Comparison of ENCODE assay signal across 33 mouse cellular contexts in genomic region chr15:102505073-102505769, GRCm38 (mm10). TPM values are rescaled to one million over a fixed set of nuclear protein-coding genes. Genes with fewer than 3 reads are reported as not detected.
A peak's percentile ranks its signal among the peaks of the same experiment; 100 is the strongest.
DNase-seq lines count a peak whose midpoint lies in the region; ATAC-seq and TF ChIP-seq lines count a peak whose summit lies in the region.
"Had no signal": no experiment of that assay in that cellular context is flagged by ENCODE, and none has a peak within 500 bp of the region (broad histone marks: within the 10 kb centered on the region; RNA-seq: fewer than 3 reads in every experiment).

No protein-coding gene starts in this region.

- no peak for ATAC-seq in forebrain, embryonic 12.5 days (ENCODE audit: low FRiP score)
- ATAC-seq in forebrain, embryonic 16.5 days, result no peak
- ATAC-seq in intestine, postnatal 0 days, result no peak
- ATAC-seq in intestine, embryonic 15.5 days, result no peak
- ATAC-seq in monocyte, adult 5-6 weeks (replicated peaks; ENCODE audit: insufficient number of reproducible peaks, low FRiP score, low TSS enrichment, poor library complexity, severe bottlenecking), result no peak
- ATAC-seq: forebrain, embryonic 15.5 days; liver, postnatal 0 days; midbrain, embryonic 13.5 days had no signal

- no peak overlapping the region for H3K9ac ChIP-seq in forebrain, embryonic 12.5 days
- H3K9ac ChIP-seq in forebrain, embryonic 16.5 days (replicated peaks; ENCODE audit: low read depth, low read length), result no peak overlapping the region
- no peak overlapping the region for H3K9ac ChIP-seq in intestine, postnatal 0 days (ENCODE audit: low read depth, low read length)
- no peak overlapping the region for H3K9ac ChIP-seq in intestine, embryonic 15.5 days
- H3K9ac ChIP-seq in CH12.LX (ENCODE audit: insufficient read depth, low read depth), result no peak overlapping the region
- H3K9ac ChIP-seq: embryonic facial prominence, embryonic 15.5 days; forebrain, embryonic 15.5 days; limb, embryonic 12.5 days; liver, postnatal 0 days; midbrain, embryonic 13.5 days; neural tube, embryonic 13.5 days; stomach, embryonic 15.5 days had no signal

- peak; percentile 33; the same call in 1 of the 2 replicates for TF ChIP-seq POLR2A in CH12.LX (IDR thresholded peaks at IDR 0.05; ENCODE audit: low read depth, low read length)
- TF ChIP-seq POLR2A in cortical plate, adult 2 months (IDR thresholded peaks at IDR 0.05; ENCODE audit: extremely low read depth, insufficient read depth, low read length), result 0 out of 2 replicates have a peak, but pooled peaks have one; percentile 8

- H3K27ac ChIP-seq in forebrain, embryonic 12.5 days, result 0 out of 2 replicates have a peak overlapping the region, but pooled peaks have one; percentile 13
- H3K27ac ChIP-seq in forebrain, embryonic 16.5 days (ENCODE audit: low read length), result no peak overlapping the region
- no peak overlapping the region for H3K27ac ChIP-seq in intestine, postnatal 0 days (ENCODE audit: low read depth, low read length)
- no peak overlapping the region for H3K27ac ChIP-seq in intestine, embryonic 15.5 days
- H3K27ac ChIP-seq in CH12.LX (ENCODE audit: insufficient read depth, low read depth), result no peak overlapping the region
- no peak overlapping the region for H3K27ac ChIP-seq in cortical plate, adult 2 months (ENCODE audit: insufficient read depth, low read length)
- H3K27ac ChIP-seq: embryonic facial prominence, embryonic 15.5 days; forebrain, embryonic 15.5 days; hindbrain, embryonic 10.5 days; midbrain, embryonic 13.5 days; neural tube, embryonic 13.5 days; stomach, embryonic 15.5 days had no signal

- H3K27me3 ChIP-seq in forebrain, embryonic 12.5 days, result no peaks in the 10 kb centered on the region
- no peaks in the 10 kb centered on the region for H3K27me3 ChIP-seq in forebrain, embryonic 16.5 days (replicated peaks; ENCODE audit: control insufficient read depth, insufficient read depth, low read length)
- no peaks in the 10 kb centered on the region for H3K27me3 ChIP-seq in intestine, postnatal 0 days (replicated peaks; ENCODE audit: control insufficient read depth, insufficient read depth, low read length)
- no peaks in the 10 kb centered on the region for H3K27me3 ChIP-seq in intestine, embryonic 15.5 days (replicated peaks)
- no peaks in the 10 kb centered on the region for H3K27me3 ChIP-seq in CH12.LX (replicated peaks)
- H3K27me3 ChIP-seq: embryonic facial prominence, embryonic 15.5 days; forebrain, embryonic 15.5 days; limb, embryonic 12.5 days; midbrain, embryonic 13.5 days; neural tube, embryonic 13.5 days; stomach, embryonic 15.5 days had no signal

- no peak overlapping the region for H3K4me3 ChIP-seq in forebrain, embryonic 12.5 days (replicated peaks)
- H3K4me3 ChIP-seq in forebrain, embryonic 16.5 days (replicated peaks; ENCODE audit: low read length), result no peak overlapping the region
- no peak overlapping the region for H3K4me3 ChIP-seq in intestine, postnatal 0 days (ENCODE audit: low read depth, low read length)
- H3K4me3 ChIP-seq in intestine, embryonic 15.5 days (replicated peaks), result no peak overlapping the region
- H3K4me3 ChIP-seq in CH12.LX (replicated peaks in 1 of 3; ENCODE audit: low read depth in 2 of 3, low read length in 2 of 3, poor library complexity in 1 of 3), result no peak overlapping the region
- no peak overlapping the region for H3K4me3 ChIP-seq in cortical plate, adult 2 months (ENCODE audit: insufficient read depth, low read length)
- H3K4me3 ChIP-seq: embryonic facial prominence, embryonic 15.5 days; forebrain, embryonic 15.5 days; hindbrain, embryonic 10.5 days; limb, embryonic 12.5 days; midbrain, embryonic 13.5 days; neural tube, embryonic 13.5 days; stomach, embryonic 15.5 days had no signal

- no peak for TF ChIP-seq RAD21 in CH12.LX (IDR thresholded peaks at IDR 0.05; ENCODE audit: low read depth, low read length)

- H3K4me1 ChIP-seq in forebrain, embryonic 12.5 days, result peaks cover 15% of the 10 kb centered on the region
- peaks cover 19% of the 10 kb centered on the region for H3K4me1 ChIP-seq in forebrain, embryonic 16.5 days (replicated peaks; ENCODE audit: control insufficient read depth, insufficient read depth, low read length)
- H3K4me1 ChIP-seq in intestine, postnatal 0 days (replicated peaks; ENCODE audit: control insufficient read depth, insufficient read depth, low read length), result no peaks in the 10 kb centered on the region
- peaks cover 24% of the 10 kb centered on the region for H3K4me1 ChIP-seq in intestine, embryonic 15.5 days (replicated peaks)
- peaks cover 2 to 11% of the 10 kb centered on the region in 2 experiments; a peak in 3 of 4 replicates for H3K4me1 ChIP-seq in CH12.LX (ENCODE audit: control insufficient read depth in 1 of 2, insufficient read depth in 2 of 2)
- peaks cover 6% of the 10 kb centered on the region; the same call in 1 of the 2 replicates for H3K4me1 ChIP-seq in cortical plate, adult 2 months (ENCODE audit: control insufficient read depth, insufficient read depth, low read length)
- H3K4me1 ChIP-seq: stomach, embryonic 15.5 days had no signal

- no peak for TF ChIP-seq EP300 in CH12.LX (IDR thresholded peaks at IDR 0.05; ENCODE audit: low read length)

- H3K4me2 ChIP-seq in forebrain, embryonic 12.5 days, result no peak overlapping the region; the same call in 1 of the 2 replicates
- no peak overlapping the region for H3K4me2 ChIP-seq in forebrain, embryonic 16.5 days (ENCODE audit: low read length)
- H3K4me2 ChIP-seq in intestine, postnatal 0 days (replicated peaks; ENCODE audit: low read depth), result no peak overlapping the region
- H3K4me2 ChIP-seq in intestine, embryonic 15.5 days (replicated peaks), result no peak overlapping the region
- H3K4me2 ChIP-seq in CH12.LX (ENCODE audit: insufficient read depth, low read depth, poor library complexity, severe bottlenecking), result no peak overlapping the region
- H3K4me2 ChIP-seq: embryonic facial prominence, embryonic 15.5 days; forebrain, embryonic 15.5 days; limb, embryonic 12.5 days; liver, embryonic 11.5 days; midbrain, embryonic 13.5 days; neural tube, embryonic 13.5 days; stomach, embryonic 15.5 days had no signal

- H3K79me2 ChIP-seq in CH12.LX (replicated peaks; ENCODE audit: control insufficient read depth, extremely low read depth, insufficient read depth, poor library complexity, severe bottlenecking), result no peaks in the 10 kb centered on the region

- dilution Hi-C loops in CH12.LX (cut with MboI; ENCODE audit: extremely low pct_ligation_motif_present, extremely low pct_unique_long_range_greater_than_20kb, low sequenced_read_pairs), result no loop called here

- no peaks in the 10 kb centered on the region for H3K9me3 ChIP-seq in forebrain, embryonic 12.5 days
- H3K9me3 ChIP-seq in forebrain, embryonic 16.5 days (ENCODE audit: control insufficient read depth, low read length), result no peaks in the 10 kb centered on the region
- H3K9me3 ChIP-seq in intestine, postnatal 0 days (ENCODE audit: control insufficient read depth), result no peaks in the 10 kb centered on the region
- H3K9me3 ChIP-seq in intestine, embryonic 15.5 days, result no peaks in the 10 kb centered on the region
- no peaks in the 10 kb centered on the region for H3K9me3 ChIP-seq in CH12.LX (replicated peaks; ENCODE audit: low read length)
- H3K9me3 ChIP-seq: embryonic facial prominence, embryonic 15.5 days; forebrain, embryonic 15.5 days; hindbrain, embryonic 10.5 days; limb, embryonic 12.5 days; midbrain, embryonic 13.5 days; neural tube, embryonic 13.5 days; stomach, embryonic 15.5 days had no signal

- DNase-seq in CH12.LX (ENCODE audit: extremely low read depth), result no peak
- DNase-seq in embryo, embryonic 10.5 days (ENCODE audit: low spot score), result no peak
- DNase-seq: adrenal gland, postnatal 10 days; B cell, adult 2 months; cerebellum, postnatal 10 days; embryo, embryonic 11 days; gastrocnemius, postnatal 25 days; kidney, adult 18-20 months; liver, postnatal 0 days; lung, postnatal 10 days; retina, postnatal 1 day; right cerebral cortex, postnatal 4 days; thymus, adult 2 months had no signal

- peaks cover 68% of the 10 kb centered on the region for H3K36me3 ChIP-seq in forebrain, embryonic 12.5 days (replicated peaks)
- H3K36me3 ChIP-seq in forebrain, embryonic 16.5 days (ENCODE audit: control insufficient read depth, insufficient read depth), result peaks cover 43% of the 10 kb centered on the region
- H3K36me3 ChIP-seq in intestine, postnatal 0 days (ENCODE audit: control insufficient read depth, insufficient read depth), result peaks cover 33% of the 10 kb centered on the region
- peaks cover 29% of the 10 kb centered on the region for H3K36me3 ChIP-seq in intestine, embryonic 15.5 days
- H3K36me3 ChIP-seq in CH12.LX (replicated peaks in 1 of 2; ENCODE audit: control insufficient read depth in 1 of 2, insufficient read depth in 1 of 2, low read length in 1 of 2), result peaks cover 48 to 66% of the 10 kb centered on the region in 2 experiments

- in situ Hi-C loops in CH12.LX (cut with MboI; ENCODE audit: low pct_ligation_motif_present, low pct_unique_long_range_greater_than_20kb, low sequenced_read_pairs), result no loop called here

- TF ChIP-seq CTCF in intestine, postnatal 0 days (IDR thresholded peaks at IDR 0.05; ENCODE audit: low read depth), result 0 out of 2 replicates have a peak, but pooled peaks have one; percentile 10
- TF ChIP-seq CTCF in CH12.LX (conservative IDR thresholded peaks at IDR 0.05 in 1 of 2, IDR thresholded peaks at IDR 0.05 in 1 of 2; ENCODE audit: low read depth in 2 of 2, low read length in 2 of 2), result no peak
- no peak for TF ChIP-seq CTCF in cortical plate, adult 2 months (IDR thresholded peaks at IDR 0.05; ENCODE audit: extremely low read depth, insufficient read depth, low read length)

- 86% methylated on average over 12 of the region's 12 CpGs for WGBS in forebrain, embryonic 12.5 days
- WGBS in forebrain, embryonic 16.5 days, result 78% methylated on average over 12 of the region's 12 CpGs
- WGBS in intestine, postnatal 0 days, result 72% methylated on average over 12 of the region's 12 CpGs
- 68% methylated on average over 12 of the region's 12 CpGs for WGBS in intestine, embryonic 15.5 days

RNA-seq across cellular contexts. Expression of gene Gm10337, which starts 1.7 kb away (rescaled TPM):
- polyA plus RNA-seq in forebrain, embryonic 12.5 days (2016; fragmentation: Nextera tagmentation; extraction: Ambion mirVana), result 3.9 and 7.9 TPM in 2 replicates
- 17.3 and 22.2 TPM in 2 replicates for polyA plus RNA-seq in forebrain, embryonic 16.5 days (2015; fragmentation: Nextera tagmentation; extraction: Ambion mirVana)
- 3.5 TPM in 1 of 2 replicates, not detected in the other for polyA plus RNA-seq in intestine, postnatal 0 days (2015; fragmentation: Nextera tagmentation; extraction: Ambion mirVana)
- 5.4 TPM in 1 of 2 replicates, not detected in the other for polyA plus RNA-seq in intestine, embryonic 15.5 days (2015; fragmentation: Nextera tagmentation; extraction: Ambion mirVana)
- total RNA-seq in CH12.LX (2012; rRNA removed) (not detected in 2 replicates), CH12.LX (2014; rRNA removed) (not detected in 2 replicates)
- not detected in 2 replicates for polyA plus RNA-seq in CH12.LX (2012; ENCODE audit: insufficient read length, low read depth)
- polyA plus RNA-seq in cortical plate, adult 2 months (2012; rRNA removed), result not detected in 2 replicates
- total RNA-seq in monocyte, adult 5-6 weeks (2017), result not detected in 3 replicates
- total RNA-seq: heart, adult 8-10 months; layer of hippocampus, postnatal 25 days; left cerebral cortex, postnatal 10 days; megakaryocyte progenitor cell, adult 5-6 weeks had no signal
- polyA plus RNA-seq: heart, postnatal 0 days; limb, embryonic 12.5 days; liver, embryonic 11.5 days; liver, postnatal 0 days; thymus, adult 2 months; urinary bladder, adult 2 months had no signal

RNA-seq across cellular contexts. Expression of gene Map3k12, which starts 11.6 kb away (rescaled TPM):
- polyA plus RNA-seq in forebrain, embryonic 12.5 days (2016; fragmentation: Nextera tagmentation; extraction: Ambion mirVana), result 39.4 and 40.1 TPM in 2 replicates
- 58.7 and 69.5 TPM in 2 replicates for polyA plus RNA-seq in forebrain, embryonic 16.5 days (2015; fragmentation: Nextera tagmentation; extraction: Ambion mirVana)
- 3.1 and 3.5 TPM in 2 replicates for polyA plus RNA-seq in intestine, postnatal 0 days (2015; fragmentation: Nextera tagmentation; extraction: Ambion mirVana)
- polyA plus RNA-seq in intestine, embryonic 15.5 days (2015; fragmentation: Nextera tagmentation; extraction: Ambion mirVana), result 10.8 and 11.0 TPM in 2 replicates
- total RNA-seq in CH12.LX (2012; rRNA removed) (2.8 and 3.0 TPM in 2 replicates), CH12.LX (2014; rRNA removed) (1.4 and 1.5 TPM in 2 replicates)
- polyA plus RNA-seq in CH12.LX (2012; ENCODE audit: insufficient read length, low read depth), result 2.3 and 3.0 TPM in 2 replicates
- 98.9 and 105 TPM in 2 replicates for polyA plus RNA-seq in cortical plate, adult 2 months (2012; rRNA removed)
- total RNA-seq in monocyte, adult 5-6 weeks (2017), result 0.32 to 1.2 TPM (median 0.97 TPM) in 3 replicates

RNA-seq across cellular contexts. Expression of gene Tarbp2, which starts 12.8 kb away (rescaled TPM):
- 91.9 and 93.5 TPM in 2 replicates for polyA plus RNA-seq in forebrain, embryonic 12.5 days (2016; fragmentation: Nextera tagmentation; extraction: Ambion mirVana)
- polyA plus RNA-seq in forebrain, embryonic 16.5 days (2015; fragmentation: Nextera tagmentation; extraction: Ambion mirVana), result 97.2 and 114 TPM in 2 replicates
- polyA plus RNA-seq in intestine, postnatal 0 days (2015; fragmentation: Nextera tagmentation; extraction: Ambion mirVana), result 50.2 and 50.4 TPM in 2 replicates
- polyA plus RNA-seq in intestine, embryonic 15.5 days (2015; fragmentation: Nextera tagmentation; extraction: Ambion mirVana), result 94.1 and 101 TPM in 2 replicates
- total RNA-seq in CH12.LX (2012; rRNA removed) (75.6 and 95.5 TPM in 2 replicates), CH12.LX (2014; rRNA removed) (53.1 and 62.2 TPM in 2 replicates)
- polyA plus RNA-seq in CH12.LX (2012; ENCODE audit: insufficient read length, low read depth), result 105 and 136 TPM in 2 replicates
- 62.7 and 74.0 TPM in 2 replicates for polyA plus RNA-seq in cortical plate, adult 2 months (2012; rRNA removed)
- total RNA-seq in monocyte, adult 5-6 weeks (2017), result 16.2 to 27.3 TPM (median 20.8 TPM) in 3 replicates

RNA-seq across cellular contexts. Expression of gene Npff, which starts 19.5 kb away (rescaled TPM):
- polyA plus RNA-seq in forebrain, embryonic 12.5 days (2016; fragmentation: Nextera tagmentation; extraction: Ambion mirVana), result 2.7 and 2.9 TPM in 2 replicates
- 2.9 and 3.1 TPM in 2 replicates for polyA plus RNA-seq in forebrain, embryonic 16.5 days (2015; fragmentation: Nextera tagmentation; extraction: Ambion mirVana)
- 1.1 TPM in 2 replicates for polyA plus RNA-seq in intestine, postnatal 0 days (2015; fragmentation: Nextera tagmentation; extraction: Ambion mirVana)
- polyA plus RNA-seq in intestine, embryonic 15.5 days (2015; fragmentation: Nextera tagmentation; extraction: Ambion mirVana), result 1.3 and 1.6 TPM in 2 replicates
- 0.76 and 1.0 TPM in 2 replicates for total RNA-seq in CH12.LX (2012; rRNA removed)
- total RNA-seq in CH12.LX (2014; rRNA removed), result 0.82 and 1.1 TPM in 2 replicates
- 2.1 and 2.7 TPM in 2 replicates for polyA plus RNA-seq in CH12.LX (2012; ENCODE audit: insufficient read length, low read depth)
- 5.8 and 6.1 TPM in 2 replicates for polyA plus RNA-seq in cortical plate, adult 2 months (2012; rRNA removed)
- total RNA-seq in monocyte, adult 5-6 weeks (2017), result 2.3 to 5.9 TPM in 2 of 3 replicates, not detected in the other

RNA-seq across cellular contexts. Expression of gene Pcbp2, which starts 34.9 kb away (rescaled TPM):
- polyA plus RNA-seq in forebrain, embryonic 12.5 days (2016; fragmentation: Nextera tagmentation; extraction: Ambion mirVana), result 191 and 192 TPM in 2 replicates
- polyA plus RNA-seq in forebrain, embryonic 16.5 days (2015; fragmentation: Nextera tagmentation; extraction: Ambion mirVana), result 144 and 149 TPM in 2 replicates
- 109 and 115 TPM in 2 replicates for polyA plus RNA-seq in intestine, postnatal 0 days (2015; fragmentation: Nextera tagmentation; extraction: Ambion mirVana)
- polyA plus RNA-seq in intestine, embryonic 15.5 days (2015; fragmentation: Nextera tagmentation; extraction: Ambion mirVana), result 178 and 182 TPM in 2 replicates
- 263 and 281 TPM in 2 replicates for total RNA-seq in CH12.LX (2012; rRNA removed)
- 308 and 379 TPM in 2 replicates for total RNA-seq in CH12.LX (2014; rRNA removed)
- 1,350 and 1,545 TPM in 2 replicates for polyA plus RNA-seq in CH12.LX (2012; ENCODE audit: insufficient read length, low read depth)
- 415 and 432 TPM in 2 replicates for polyA plus RNA-seq in cortical plate, adult 2 months (2012; rRNA removed)
- total RNA-seq in monocyte, adult 5-6 weeks (2017), result 106 to 183 TPM (median 119 TPM) in 3 replicates
